Mouse (Mus musculus) kidney, postnatal 10 days (tissue): Measurements from ENCODE around the gene Fam166a.

Source experiments
- DNase-seq: peaks from one replicate; pipeline ENCODE4 v3.0.0; 2021; ENCODE audit warnings: mixed read lengths

Gene Fam166a

DNA sequence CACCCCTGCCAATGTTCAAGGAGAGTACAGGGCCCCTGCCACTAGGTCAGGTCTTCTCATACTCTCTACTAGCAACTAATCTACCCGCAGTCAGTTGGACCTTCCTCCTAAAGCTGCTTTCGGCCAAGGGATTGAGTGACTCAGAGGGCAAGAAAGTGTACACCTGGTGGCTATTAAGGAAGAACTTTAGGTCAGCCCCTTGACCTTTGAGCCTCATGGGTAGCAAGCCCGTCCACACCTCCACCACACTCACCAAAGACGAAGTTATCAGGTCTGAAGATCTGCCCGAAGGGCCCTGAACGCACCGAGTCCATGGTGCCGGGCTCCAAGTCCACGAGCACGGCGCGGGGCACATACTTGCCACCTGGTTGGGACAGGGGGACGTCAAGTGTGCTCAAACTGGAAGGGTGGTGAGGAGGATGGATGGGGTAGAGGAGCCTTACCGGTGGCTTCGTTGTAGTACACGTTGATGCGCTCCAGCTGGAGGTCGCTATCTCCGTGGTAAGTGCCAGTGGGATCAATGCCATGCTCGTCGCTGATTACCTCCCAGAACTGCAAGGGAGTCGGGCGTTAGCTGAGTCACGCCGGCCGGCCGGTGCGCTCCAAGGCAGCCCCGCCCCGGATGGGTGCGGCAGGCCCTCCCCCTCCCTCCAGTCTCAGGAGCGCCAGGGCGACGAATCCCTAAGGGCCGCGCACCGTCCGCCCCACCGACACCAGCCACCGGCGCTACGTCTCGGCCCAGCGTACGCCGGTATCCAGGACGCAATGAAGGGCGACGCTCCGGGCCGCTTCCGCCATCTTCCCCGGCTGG, 5.3 kb downstream of the Fam166a start:
- peak; percentile 87 for DNase-seq

DNA sequence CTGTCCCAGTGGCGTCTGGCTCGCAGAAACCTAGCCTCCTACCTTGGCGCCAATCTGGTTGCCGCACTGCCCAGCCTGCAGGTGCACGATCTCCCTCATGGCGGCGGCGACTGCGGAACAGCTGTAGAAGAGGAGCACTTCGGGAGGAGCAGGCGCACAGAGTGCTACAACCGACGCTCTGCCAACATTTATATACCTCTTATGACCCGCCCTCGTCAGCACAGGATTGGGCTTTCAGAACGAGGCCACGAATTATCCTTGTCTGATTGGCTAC, 5.9 kb downstream of the Fam166a start, which contains the start of gene Tubb4b:
Gene Tubb4b (minus strand): TSS at position 211 of the 274 bp plus-strand sequence.
- DNase-seq, result no peak

DNA sequence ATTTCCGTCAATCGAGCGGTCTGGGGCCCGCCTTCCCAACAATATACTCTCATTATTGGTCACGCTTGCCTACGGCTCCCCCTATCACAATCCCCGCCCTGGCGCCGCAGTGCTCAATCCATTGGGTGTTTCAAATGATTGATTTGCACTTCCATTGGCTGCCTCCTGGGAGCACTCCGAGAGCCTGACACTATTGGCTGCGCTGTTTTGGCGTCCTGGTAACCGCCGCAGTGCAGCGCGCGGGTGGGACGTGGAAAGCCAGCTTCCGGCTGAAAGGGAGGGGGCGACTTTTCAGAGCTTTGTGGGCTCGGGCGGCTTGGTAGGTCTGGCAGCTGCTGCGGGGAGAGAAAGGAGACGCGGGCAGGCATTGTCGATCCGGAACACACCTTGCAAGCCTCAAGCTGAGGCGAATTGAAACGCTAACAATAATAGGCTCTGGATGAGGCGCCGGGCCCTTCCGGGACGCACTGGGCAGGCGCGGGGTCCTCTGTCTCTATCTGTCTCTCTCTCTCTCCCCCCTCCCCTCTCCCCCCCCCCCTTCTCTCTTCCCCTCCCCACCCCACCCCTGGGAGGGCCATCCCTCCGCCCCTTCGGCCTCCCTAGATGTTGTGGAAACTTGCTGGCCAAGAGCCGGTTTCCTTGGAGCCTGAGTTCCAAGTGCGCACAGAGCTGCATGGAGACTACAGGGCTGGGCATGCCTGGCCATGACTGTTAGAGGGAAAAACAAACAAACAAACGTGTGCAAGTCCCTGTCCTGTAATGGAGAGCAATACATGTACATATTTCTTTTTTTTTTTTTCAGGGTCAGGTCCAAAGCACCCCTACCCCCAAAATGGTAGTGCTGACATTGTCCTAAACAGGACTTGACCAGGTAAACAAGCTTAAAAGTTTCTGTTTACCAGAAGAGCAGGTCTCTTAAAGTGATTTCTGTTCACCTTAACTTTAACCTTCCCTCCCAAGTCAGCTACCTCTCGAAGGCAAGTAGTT, 6.5 kb downstream of the Fam166a start:
- DNase-seq, result peak; percentile 98

DNA sequence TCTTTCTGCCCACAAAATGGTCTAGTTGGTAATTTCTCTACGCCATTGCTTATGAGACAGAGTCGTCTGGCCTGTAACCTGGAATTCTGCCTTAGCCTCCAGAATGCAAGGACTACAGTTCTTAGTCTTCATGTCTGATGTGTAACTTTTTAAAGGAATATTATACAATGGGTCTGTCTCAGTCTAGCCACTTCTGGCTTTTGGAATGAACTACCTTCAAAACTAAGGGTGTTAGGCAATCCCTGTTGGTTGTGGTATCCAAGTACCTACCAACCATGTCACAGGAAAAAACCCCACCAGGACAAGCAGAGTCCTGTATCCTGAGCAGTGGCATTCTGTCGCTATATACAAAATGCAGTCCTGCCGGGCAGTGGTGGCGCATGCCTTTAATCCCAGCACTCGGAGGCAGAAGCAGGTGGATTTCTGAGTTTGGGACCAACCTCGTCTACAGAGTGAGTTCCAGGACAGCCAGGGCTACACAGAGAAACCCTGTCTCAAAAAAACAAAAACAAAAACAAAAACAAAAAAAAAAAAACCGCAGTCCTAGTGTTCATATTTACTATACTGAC, 7.3 kb downstream of the Fam166a start:
- DNase-seq, result no peak

DNA sequence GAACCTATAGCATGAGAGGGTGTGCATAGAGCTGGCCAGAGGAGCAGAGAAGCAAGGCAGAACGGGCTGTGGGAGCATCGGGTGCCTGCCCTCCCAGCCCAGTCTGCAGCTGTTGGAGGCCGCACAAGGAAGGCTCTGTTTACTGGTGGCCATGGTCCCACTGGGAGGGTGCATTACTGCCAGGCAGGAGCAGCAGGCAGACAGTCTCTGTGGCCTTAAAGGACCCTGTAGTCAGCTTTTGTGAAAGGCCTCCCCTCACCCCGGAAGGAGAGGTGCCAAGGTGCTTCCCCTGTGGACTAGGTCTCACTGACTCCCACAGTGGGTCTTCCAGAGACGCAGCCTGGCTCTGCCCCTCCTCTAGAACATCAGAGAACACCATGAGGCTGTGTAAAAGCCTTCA, 8.3 kb downstream of the Fam166a start:
- DNase-seq, result no peak

- no peak for DNase-seq
Observed at GRCm38 (mm10) chr2:25227406-25227805, 8.9 kb downstream of the Fam166a start.

- peak; percentile 92 for DNase-seq
Observed at GRCm38 (mm10) chr2:25228431-25228889, 9.9 kb downstream of the Fam166a start.

DNA sequence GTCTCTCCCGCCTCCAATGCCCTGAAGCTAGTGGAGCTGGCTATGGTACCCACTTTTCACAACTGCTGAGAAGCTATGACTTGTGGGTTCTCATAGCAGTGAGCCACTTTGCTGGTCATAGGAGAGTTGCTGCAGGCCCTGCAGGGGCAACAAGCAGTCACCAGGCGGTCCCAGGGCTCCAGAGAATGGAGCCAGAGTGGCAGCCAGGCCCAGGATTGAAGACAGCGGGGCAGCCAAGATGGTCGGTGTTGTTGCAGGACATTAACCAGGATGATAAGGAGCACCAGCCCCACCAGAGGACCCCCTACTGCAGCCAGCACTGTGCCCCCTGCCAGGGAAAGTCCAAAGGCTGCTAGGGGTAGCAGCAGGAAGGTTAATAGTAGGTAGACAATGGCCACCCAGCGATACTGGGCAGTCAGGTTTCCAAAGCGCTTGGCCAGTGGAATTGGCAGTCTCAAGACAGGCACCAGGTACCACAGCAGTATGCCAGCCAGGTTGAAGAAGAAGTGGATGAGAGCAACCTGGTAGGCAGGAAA, 10.5 kb downstream of the Fam166a start:
- DNase-seq, result no peak

GRCm38 (mm10) chr2:25229582-25229981, 11.0 kb downstream of the Fam166a start:
- no peak for DNase-seq

GRCm38 (mm10) chr2:25230581-25230980, 12.0 kb downstream of the Fam166a start:
- no peak for DNase-seq

DNA sequence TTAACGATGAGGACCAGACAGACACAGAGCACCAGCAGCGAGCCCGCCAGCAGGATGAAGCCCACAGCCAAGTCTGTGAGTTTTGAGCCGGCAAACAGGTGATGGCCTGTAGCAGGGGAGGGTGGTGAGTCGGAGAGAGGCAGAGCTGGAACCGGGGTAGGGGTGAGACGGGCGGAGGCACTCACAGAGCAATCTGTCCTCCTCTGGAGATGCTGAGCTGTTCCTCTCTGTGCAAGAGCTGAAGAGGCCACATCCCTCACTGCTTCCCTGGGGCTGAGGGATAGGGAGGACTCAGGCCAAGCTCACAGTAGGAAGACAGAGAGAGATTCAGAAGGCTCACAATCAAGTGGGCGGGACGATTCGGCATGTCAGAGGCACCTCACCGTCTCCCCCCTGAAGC, 12.5 kb downstream of the Fam166a start:
- DNase-seq, result no peak

DNA sequence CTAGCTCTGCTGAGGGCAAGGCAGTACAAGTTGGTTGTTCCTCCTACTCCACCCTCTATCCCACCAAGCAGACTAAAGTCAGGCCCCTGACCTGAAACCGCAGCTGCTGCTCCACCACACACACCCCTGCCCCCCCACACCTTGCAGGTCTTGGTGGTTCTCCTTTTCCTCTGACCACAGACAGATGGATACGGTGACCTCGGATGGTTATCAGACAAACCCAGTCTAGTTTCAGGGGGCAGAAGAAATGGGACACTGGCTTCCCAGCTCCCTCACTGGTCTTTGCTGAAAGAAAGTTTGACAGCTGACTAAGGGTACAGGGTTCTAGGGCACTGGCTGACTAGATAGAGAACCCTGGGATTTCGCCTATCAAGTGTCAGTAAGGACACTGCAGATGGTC, 14.9 kb downstream of the Fam166a start:
- DNase-seq, result no peak

DNA sequence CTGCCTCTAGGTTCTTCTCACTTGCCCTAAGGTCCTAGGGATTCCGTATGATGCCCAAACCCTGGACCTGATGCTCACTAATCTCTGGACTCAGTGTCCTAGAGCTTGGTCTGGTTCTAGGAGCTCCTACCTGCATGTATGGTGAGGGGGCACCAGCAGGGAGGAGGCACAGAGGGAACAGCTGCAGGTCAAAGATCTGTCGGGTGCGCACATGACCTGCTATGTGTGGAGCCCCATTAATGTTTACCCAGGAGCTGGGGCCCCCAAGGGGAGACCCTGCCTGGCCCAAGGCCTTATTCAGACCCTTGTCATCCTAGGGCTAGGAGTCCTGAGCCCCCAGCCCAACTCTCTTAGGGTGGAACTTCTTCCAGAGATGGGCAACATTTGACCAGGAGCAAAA, 15.5 kb downstream of the Fam166a start, which contains the start of gene Slc34a3:
Gene Slc34a3 (minus strand): TSS at position 315 of the 400 bp plus-strand sequence.
- peak; percentile 61 for DNase-seq

DNA sequence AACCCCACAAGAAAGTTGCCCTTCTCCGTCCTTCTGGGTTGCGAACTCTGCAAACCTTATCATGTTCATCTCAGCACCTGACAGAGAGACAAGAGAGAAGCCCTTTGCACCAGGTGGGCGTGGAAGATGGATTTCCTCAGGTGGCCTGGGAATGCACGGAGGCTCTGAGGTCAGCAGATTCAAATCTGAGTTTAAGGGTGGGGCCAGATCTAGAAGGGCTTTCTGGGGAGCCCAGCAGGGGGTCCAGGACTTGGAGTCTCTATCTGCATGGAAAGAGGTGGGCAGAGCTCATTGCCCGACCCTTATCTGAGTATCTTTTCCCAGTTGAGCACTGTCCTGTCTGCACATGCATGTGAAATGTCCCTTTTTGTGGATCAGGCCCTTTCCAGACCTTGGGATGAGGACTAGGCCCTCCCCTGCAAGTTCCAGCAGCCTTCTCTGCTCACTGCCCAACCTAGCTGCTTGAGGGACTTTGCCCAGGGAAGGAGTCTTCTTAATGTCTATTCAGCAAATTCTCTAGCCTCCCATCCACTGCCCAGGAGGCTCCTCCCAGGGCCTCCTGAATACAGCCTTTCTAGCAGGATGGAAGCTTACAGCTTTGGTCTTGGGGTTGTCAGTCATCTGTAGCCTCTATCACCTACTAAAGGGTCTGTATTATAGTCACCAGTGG, 16.1 kb downstream of the Fam166a start:
- DNase-seq, result peak; percentile 50

DNA sequence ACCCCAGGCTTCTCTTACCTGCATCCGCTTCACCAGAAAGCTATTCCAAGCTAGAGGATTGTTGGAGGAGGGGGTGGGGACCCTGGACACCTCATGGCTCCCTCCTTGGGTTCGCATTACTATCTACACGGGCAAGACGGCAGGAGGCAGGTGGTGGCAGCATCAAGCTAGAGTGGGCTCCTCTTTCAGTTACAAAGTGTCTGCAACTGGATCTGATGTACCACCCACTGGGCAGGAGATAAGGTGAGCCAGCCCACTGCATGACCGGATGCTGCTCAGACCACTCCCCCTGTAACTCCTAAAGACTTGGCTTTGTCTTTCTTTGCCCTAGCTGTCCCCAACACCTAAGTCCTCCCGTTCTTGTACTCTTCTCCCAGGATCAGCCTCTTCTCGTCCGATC, 18.1 kb downstream of the Fam166a start, which contains the start of gene Rnf224:
Gene Rnf224 (minus strand): TSS at position 174 of the 400 bp plus-strand sequence.
- DNase-seq, result no peak

DNA sequence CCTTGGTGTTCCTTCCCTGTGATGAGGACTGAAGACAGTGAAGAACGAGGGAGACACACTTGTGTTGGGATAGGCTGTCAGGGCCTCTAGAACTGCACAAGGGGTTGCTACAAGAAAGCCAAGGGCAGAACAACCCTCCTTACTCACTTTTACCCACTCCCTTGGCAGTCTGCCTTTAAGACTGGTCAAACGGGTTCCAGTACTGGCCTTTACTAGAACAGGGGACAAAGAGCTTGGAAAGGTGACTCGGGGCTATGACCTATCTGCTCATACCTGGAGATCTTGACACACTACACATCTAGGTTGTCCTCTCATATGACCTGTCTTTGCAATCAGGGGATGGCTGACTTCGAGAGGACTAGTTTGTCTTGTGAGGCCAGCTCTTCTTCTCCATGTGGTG, 19.0 kb downstream of the Fam166a start:
- peak; percentile 70 for DNase-seq

DNA sequence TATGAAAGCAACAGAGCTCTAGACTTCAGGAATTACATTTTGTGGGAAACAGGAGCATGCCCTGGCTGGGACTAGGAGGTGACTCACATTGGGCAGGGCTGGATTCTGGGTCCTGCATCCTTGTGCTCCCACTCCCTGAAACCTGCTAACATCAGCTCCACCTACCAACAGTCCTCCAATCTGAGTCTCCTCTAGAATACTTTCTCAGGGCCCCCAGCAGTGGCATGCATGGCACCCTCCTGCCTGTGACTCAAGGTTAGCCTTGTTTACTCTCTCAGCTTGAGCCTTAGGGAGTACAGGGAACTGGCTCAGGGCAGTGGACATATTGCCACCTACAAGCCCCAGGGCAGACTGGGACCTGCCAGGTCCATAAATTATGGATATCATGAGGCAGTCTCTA, 19.6 kb downstream of the Fam166a start:
- no peak for DNase-seq

GRCm38 (mm10) chr2:25239766-25240165, 21.2 kb downstream of the Fam166a start:
- DNase-seq, result no peak

GRCm38 (mm10) chr2:25240310-25240709, 21.8 kb downstream of the Fam166a start:
- DNase-seq, result no peak

GRCm38 (mm10) chr2:25240723-25241437, 22.3 kb downstream of the Fam166a start:
- DNase-seq, result peak; percentile 86

GRCm38 (mm10) chr2:25241438-25241775, 22.9 kb downstream of the Fam166a start:
- DNase-seq, result no peak

- DNase-seq, result peak; percentile 43
Observed at GRCm38 (mm10) chr2:25242101-25242506, 23.6 kb downstream of the Fam166a start, which contains the start of the genes Rnf208 and Cysrt1. Rnf208 (plus strand) TSS chr2:25242255. Cysrt1 (minus strand) TSS chr2:25242452.
